Mouse (Mus musculus) retina, postnatal 1 day (tissue): ENCODE measurements around the gene Mcl1.
"Not testable (repeated sequence)": the region's sequence is repeated elsewhere in the genome, so short reads cannot be mapped to it uniquely, and the experiment has no call there.

Source experiments
- DNase-seq: peaks from one replicate; pipeline ENCODE4 v3.0.0-alpha.2; 2012

Gene Mcl1

GRCm38 (mm10) chr3:95687524-95688421 is 29.2 kb downstream of the Mcl1 start, which contains the start of gene Adamtsl4:
Adamtsl4 (minus strand) TSS chr3:95687917.
- DNase-seq: peak; percentile 79

- peak; percentile 30 for DNase-seq
Measured at GRCm38 (mm10) chr3:95689171-95689915, 30.8 kb downstream of the Mcl1 start.

GRCm38 (mm10) chr3:95689940-95690339 is 31.4 kb downstream of the Mcl1 start:
- no peak for DNase-seq

- DNase-seq: not testable (repeated sequence)
Measured at GRCm38 (mm10) chr3:95690552-95690951, 32.0 kb downstream of the Mcl1 start.

- DNase-seq: no peak
Measured at GRCm38 (mm10) chr3:95692677-95693076, 34.1 kb downstream of the Mcl1 start.

- DNase-seq: peak; percentile 52
Measured at GRCm38 (mm10) chr3:95693821-95694807, 35.5 kb downstream of the Mcl1 start.

- DNase-seq: no peak
Measured at GRCm38 (mm10) chr3:95694808-95695703, 36.5 kb downstream of the Mcl1 start.

- DNase-seq: peak; percentile 62
Measured at GRCm38 (mm10) chr3:95695796-95696195, 37.2 kb downstream of the Mcl1 start.

- peak; percentile 45 for DNase-seq
Measured at GRCm38 (mm10) chr3:95696360-95696759, 37.8 kb downstream of the Mcl1 start.

- no peak for DNase-seq
Measured at GRCm38 (mm10) chr3:95698286-95698685, 39.7 kb downstream of the Mcl1 start.

GRCm38 (mm10) chr3:95700233-95700681 is 41.7 kb downstream of the Mcl1 start:
- no peak for DNase-seq

GRCm38 (mm10) chr3:95701085-95701484 is 42.5 kb downstream of the Mcl1 start:
- DNase-seq: no peak

GRCm38 (mm10) chr3:95701877-95702540 is 43.4 kb downstream of the Mcl1 start:
- DNase-seq: peak; percentile 85

- no peak for DNase-seq
Measured at GRCm38 (mm10) chr3:95703276-95703675, 44.7 kb downstream of the Mcl1 start.

- DNase-seq: no peak
Measured at GRCm38 (mm10) chr3:95704612-95705011, 46.0 kb downstream of the Mcl1 start.

GRCm38 (mm10) chr3:95706273-95706672 is 47.7 kb downstream of the Mcl1 start:
- DNase-seq: no peak

GRCm38 (mm10) chr3:95707497-95707896 is 48.9 kb downstream of the Mcl1 start:
- no peak for DNase-seq

GRCm38 (mm10) chr3:95709044-95709443 is 50.5 kb downstream of the Mcl1 start:
- DNase-seq: no peak

- DNase-seq: no peak
Measured at GRCm38 (mm10) chr3:95709967-95710366, 51.4 kb downstream of the Mcl1 start.
